Mouse (Mus musculus): Measurements from ENCODE around the gene Plppr1.

DNA sequence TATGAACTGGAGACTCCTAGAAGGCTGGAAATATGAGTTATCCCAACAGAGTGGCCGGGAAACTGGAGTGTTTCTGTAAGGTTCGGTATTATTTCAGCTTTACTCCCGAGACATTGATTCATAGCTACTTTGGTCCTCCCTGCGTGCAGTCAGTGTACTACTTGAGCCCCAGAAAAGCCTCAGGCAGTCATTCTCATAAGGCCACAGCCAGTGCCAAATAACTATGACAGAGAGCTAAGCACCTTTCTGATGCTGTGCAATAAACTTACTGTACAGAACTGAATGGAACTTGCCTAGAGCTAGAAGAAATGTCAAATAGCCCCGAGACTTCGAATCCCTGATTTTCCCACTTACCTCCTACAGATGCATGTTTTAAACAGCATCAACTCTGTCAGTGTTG is 164.4 kb downstream of the Plppr1 start:
- no peak for TF ChIP-seq EP300 (IDR thresholded peaks at IDR 0.05; ENCODE audit: insufficient read depth, low read depth, low read length)
- no peak for TF ChIP-seq CTCF (IDR thresholded peaks at IDR 0.05; ENCODE audit: low read depth, low read length)
- TF ChIP-seq POLR2A (IDR thresholded peaks at IDR 0.05; ENCODE audit: insufficient read depth, low read length): no peak
